Mouse (Mus musculus) erythroblast, embryonic 14.5 days (primary cell): ENCODE measurements around the gene Mt2.

Experiments
- GATA1 ChIP-seq: IDR thresholded peaks from 2 replicates; pipeline ENCODE4 v1.6.1; 2012; ENCODE audit warnings: low read length, inconsistent platforms, mixed read lengths
- TAL1 ChIP-seq: IDR thresholded peaks from 3 replicates; pipeline ENCODE4 v1.6.1; 2012; ENCODE audit warnings: low read length, inconsistent platforms, mixed read lengths

DNA sequence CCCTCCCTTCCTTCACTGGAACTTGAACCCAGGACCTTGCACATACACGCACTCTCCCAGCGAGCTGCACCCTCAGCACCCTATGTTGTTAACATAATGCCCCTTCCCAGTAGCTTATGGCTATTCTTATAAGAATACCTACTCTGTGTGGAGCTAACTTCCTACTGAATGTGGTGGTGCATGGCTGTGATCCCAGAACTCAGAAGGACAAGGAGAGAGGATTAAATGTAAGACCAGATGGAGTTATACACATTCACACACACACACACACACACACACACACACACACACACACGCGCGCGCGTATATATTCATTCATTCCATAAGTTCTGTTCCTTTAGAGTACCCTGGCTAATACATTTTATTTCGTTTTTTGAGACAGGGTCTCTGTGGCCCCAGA, 33.8 kb downstream of the Mt2 start:
- TF ChIP-seq TAL1 (no peak), GATA1 (no peak)
